Mouse (Mus musculus) left cerebral cortex, adult 18-20 months (tissue): ENCODE measurements around the gene Itprid2. TPM values are rescaled to one million over a fixed set of nuclear protein-coding genes. Genes with fewer than 3 reads are reported as not detected.

ENCODE experiments used
- DNase-seq, 2 experiments: peaks; one replicate each; pipeline ENCODE4 v3.0.0; 2021 to 2022; ENCODE audit warnings: low spot score in 2 of 2, mixed read lengths in 1 of 2
- total RNA-seq, 2 experiments: library from RNA; stranded (reverse); gene quantifications; 2 replicates each; pipeline ENCODE4 v1.2.3; 2021

Itprid2 gene
- total RNA-seq, 2 experiments from 2014 or later: 36.9 to 38.1 TPM

DNA sequence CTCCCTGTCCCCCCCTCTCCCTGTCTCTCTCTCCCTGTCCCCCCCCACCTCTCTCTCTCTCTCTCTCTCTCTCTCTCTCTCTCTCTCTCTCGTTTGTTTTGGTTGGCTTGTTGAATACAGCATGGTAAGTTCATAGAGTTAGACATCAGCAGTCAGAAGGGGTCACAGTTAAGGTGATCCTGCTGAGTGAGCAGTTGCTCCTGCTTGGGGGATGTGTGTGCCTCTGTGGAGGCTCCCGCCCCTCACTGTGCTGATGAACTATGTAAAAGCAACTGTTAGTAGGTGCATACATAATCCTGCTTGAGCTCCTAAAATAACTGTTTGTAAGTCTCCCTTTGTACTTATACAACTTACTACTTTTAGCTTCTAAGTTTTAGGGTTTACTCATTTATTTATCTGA lies 12.6 kb downstream of the Itprid2 start:
- DNase-seq: no peak

GRCm38 (mm10) chr2:79651185-79651584 lies 16.0 kb downstream of the Itprid2 start:
- DNase-seq: no peak

DNA sequence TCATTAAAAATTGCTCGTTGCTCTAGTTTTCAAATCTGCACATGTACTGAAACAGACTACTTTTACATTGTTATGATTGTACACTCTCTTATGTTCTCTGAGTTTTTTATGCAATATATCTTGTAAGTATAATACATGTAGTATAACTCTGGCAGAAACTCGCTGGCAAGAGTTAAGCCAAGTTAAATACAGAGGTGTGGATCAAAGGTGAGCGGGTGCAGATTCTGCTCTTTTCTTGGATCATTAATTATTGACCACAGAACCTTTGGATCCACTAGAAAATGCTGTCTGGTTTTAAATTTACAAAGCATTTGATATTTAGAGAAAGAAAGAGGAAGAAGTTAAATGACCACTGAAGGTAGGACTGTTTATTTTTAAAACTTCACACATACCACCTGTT lies 16.5 kb downstream of the Itprid2 start:
- no peak for DNase-seq

GRCm38 (mm10) chr2:79652502-79652901 lies 17.4 kb downstream of the Itprid2 start:
- no peak for DNase-seq

DNA sequence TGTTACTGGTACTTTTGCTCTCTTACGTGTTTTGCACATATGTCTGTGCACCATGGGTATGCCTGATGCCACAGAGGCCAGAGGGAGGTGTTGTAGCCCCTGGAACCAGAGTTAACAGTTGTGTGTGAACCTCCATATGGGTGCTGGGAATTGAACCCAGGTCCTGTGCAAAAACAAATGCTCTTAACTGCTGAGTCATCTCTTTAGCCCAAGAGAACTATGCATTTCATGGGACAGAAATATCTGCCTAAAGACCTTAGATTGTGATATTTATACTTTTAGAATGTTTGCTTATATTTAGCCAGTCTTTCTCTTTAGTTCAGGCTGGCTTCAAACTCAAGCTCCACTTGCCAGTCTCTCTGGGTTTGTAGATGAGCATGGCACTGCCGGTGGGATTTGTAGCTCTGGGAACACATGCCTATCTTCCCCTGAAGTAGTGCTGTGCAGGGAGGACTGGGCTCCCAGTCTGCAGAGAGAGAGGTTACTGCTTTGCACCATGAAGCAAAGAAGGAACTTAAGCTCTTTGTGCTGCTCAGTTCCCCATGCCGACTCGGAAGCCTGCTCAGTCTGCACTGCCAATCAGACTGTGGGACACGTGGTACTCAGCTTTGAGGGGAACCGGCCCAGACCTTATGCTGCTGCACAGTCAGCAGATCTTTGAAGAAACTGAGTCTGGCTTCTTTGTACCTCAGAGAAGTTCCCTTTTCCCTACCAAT lies 18.1 kb downstream of the Itprid2 start:
- DNase-seq: no peak

DNA sequence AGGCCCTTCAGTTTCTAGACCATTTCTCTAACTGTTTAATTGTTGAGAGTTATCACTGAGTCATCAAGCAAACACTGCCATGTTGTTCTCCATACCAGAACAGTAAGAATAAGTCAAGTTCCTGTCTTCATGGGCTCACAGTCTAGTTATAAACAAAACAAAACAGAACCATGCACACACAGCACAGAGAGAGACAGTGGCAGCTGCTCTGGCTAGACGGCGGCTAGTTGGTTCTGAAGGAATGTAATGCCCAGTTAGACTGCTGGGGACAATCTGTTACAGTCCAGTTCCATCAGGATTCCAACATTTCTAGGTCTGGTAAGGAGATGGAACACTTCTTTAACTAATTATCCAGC lies 18.6 kb downstream of the Itprid2 start:
- DNase-seq: no peak

DNA sequence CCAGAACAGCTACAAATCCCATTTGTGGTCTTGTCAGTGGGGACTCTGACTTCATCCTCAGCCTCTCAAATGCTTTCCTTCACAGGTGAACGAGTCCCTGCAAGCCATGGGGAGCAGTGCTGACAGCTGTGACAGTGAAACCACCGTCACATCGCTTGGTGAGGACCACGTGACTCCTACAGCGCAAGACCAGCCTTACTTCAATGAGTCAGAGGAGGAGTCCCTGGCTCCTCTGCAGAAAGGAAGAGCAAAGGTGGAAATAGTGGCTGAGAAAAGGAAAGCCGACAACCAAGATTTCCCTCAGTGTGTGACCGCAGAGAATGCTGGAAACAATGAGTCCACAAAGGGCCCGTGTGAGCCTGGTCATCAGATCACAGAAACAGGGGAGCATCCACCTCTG lies 21.9 kb downstream of the Itprid2 start:
- DNase-seq: no peak

DNA sequence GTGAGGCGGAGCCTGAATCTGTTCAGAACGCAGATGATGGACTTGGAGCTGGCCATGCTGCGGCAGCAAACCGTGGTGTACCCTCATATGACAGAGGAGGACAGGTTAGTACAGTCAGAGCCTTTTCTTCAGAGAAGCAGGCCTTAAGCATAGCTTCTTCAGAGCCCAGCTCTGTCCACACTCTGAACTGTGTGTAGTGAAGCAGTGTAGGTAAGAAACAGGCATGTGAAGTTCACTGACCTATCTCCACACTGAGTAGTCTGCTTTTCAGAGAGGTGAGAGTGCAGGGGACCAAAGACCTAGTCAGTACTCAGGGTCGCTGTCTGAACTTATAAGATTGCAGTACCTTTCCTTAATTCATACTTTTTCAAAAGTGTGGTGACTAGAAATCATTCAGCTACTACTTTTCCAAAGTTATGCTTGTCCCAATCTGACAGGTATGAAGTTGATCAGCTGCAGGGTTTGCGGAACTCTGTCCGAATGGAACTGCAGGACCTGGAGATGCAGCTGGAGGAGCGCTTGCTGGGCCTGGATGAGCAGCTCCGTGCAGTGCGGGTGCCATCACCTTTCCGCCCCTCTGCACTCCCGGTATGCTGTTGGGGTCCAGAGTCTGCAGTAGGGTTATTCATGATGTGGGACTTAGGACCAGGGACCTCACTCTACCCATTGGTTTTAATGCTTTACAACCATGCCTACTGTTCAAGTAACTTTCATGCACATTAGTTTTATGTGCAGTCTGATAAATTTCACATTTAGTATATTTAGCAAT lies 25.4 kb downstream of the Itprid2 start:
- DNase-seq: no peak

DNA sequence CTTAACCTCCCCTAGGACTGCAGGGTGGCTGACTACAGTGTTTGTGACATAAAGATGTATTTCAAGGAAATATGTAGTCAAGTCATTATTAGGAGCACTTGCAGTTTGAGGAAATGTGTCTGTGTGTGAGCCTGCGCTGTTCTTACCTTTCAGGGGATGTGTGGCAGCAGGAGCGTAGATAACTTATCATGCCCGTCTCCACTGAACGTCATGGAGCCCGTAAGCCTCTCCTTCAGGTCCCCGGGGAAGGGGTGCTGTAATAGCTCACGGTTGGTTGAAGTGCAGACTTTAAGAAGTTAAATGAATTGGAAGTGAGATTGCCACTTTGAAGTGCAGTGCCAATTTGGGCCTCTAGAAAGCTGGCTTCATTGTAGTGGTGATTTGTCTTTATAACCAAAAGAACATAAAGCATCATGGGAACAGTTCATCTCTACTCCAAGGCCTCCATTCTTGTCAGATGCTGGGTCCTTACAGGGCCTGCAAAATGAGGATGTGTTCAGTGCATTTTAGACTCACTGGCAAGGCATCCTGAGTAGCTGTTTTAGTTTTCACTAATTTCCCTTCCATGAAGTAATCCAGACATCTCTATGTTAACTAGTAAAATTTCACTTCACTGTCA lies 26.4 kb downstream of the Itprid2 start:
- no peak for DNase-seq

GRCm38 (mm10) chr2:79664532-79665286 lies 29.6 kb downstream of the Itprid2 start:
- no peak for DNase-seq

- no peak for DNase-seq
Observed at GRCm38 (mm10) chr2:79665492-79665891, 30.3 kb downstream of the Itprid2 start.

- no peak for DNase-seq
Observed at GRCm38 (mm10) chr2:79675266-79675665, 40.1 kb downstream of the Itprid2 start.

- DNase-seq: no peak
Observed at GRCm38 (mm10) chr2:79677663-79678257, 42.6 kb downstream of the Itprid2 start.

- no peak for DNase-seq
Observed at GRCm38 (mm10) chr2:79681672-79682071, 46.5 kb downstream of the Itprid2 start.

DNA sequence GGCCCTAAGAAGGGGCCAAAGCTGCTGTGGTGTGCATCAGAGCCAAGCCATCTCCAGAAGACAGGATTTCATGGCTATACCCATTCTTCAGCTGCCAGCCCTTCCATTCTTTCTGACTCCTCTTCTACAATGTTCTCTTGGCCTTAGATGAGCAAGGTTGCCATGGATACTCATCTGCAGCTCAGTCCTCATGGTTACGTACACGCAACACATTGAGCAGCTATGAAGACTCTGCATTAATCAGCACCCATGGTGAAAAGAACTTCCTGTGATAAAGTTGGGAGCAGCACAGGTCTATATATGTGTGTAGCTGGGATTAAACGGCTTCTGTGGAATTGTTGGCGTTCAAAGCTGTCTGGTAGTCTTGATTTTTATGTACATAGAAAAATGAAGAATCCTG lies 48.1 kb downstream of the Itprid2 start:
- no peak for DNase-seq

DNA sequence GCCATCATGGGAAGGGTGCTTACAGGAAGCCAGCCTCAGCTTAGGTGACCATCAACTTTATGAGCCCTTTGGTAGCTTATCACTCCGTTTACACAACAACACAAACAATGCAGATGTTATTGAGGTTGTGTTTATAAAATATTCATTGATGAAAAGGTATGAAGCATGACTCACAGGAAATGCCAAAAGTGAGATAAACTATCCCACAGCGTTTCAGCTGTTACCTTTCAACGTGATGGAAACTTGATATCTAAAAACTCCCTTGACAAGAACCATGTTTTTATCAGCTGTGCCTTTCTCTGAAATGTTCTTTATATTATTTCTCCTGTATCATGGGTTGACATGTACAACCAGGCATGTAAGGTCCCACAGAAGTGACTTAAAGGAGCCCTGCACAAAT lies 55.7 kb downstream of the Itprid2 start:
- no peak for DNase-seq

DNA sequence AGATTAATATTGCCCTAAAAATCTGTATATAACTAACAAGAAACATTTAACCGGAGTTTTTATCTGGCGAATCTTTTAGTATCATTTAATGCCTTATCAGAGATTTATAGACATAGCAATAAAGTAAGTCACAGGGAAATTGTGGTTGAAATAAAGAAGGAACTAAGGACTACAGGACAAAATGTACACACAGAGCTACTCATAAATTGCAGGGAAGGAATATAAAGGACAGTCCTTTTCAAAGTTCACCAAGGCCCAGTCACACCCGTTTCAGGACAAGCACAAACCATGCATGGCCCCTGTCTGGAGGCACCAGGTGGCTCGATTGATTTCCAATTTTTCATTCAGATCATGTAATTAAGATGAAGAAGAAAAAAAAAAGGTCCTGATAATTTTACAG lies 60.0 kb downstream of the Itprid2 start:
- no peak for DNase-seq

- DNase-seq: no peak
Observed at GRCm38 (mm10) chr2:79695939-79696338, 60.8 kb downstream of the Itprid2 start.

GRCm38 (mm10) chr2:79696478-79697230 lies 61.5 kb downstream of the Itprid2 start:
- no peak for DNase-seq

DNA sequence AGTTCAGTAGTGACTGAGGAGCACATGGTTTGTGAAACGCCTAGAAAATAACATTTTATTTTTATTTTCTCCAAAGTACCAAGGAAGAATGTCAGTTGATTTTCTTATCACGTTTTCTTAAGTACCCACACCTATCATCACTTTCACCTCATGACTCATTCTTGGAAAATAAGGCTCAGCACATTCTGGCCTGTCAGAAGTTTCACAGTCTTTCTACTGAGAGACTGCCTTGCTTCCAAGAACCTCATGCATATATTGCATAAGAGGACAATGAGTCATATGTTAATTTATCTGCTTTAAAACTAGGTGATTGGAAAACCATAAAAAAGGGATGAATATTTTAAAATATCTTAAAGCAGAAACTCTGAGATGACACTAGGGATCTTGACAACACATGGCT lies 63.0 kb downstream of the Itprid2 start:
- DNase-seq: no peak

DNA sequence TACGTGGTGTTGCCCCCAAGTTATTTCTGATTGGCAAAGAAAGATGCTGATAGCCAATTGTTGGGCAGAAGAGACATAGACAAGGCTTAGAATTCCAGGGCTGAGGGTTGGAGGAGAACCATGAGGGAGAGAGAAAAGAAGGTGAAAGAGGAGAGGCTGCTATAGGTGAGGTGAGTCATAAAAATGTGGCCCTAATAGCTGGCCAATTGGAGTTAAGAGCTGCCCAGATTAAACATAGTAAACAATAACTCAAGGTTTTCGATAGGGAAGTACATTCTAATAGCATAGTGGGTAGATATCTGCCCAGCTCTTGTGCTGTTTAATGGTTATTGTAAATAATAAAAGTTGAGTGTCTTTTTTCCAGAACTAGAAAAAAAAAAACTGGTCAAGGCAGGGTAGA lies 69.6 kb downstream of the Itprid2 start:
- DNase-seq: no peak
